Mouse (Mus musculus) layer of hippocampus, adult 2 months (tissue): ENCODE measurements at regions not wholly inside any gene's neighbourhood (a gene's known extent, or its start where the extent isn't known, plus 50 kb on each side); places are given as distances from the start of the nearest gene placed in this dataset.

Experiments
- DNase-seq, 2 experiments: peaks; one replicate each; pipeline ENCODE4 v3.0.0; 2022; ENCODE audit warnings: low spot score in 2 of 2
- H3K27ac ChIP-seq: fragments of 200-600 bp; 2 replicates; pipeline ENCODE4 v1.8.1; 2022
- H3K4me3 ChIP-seq: fragments of 200-600 bp; 2 replicates; pipeline ENCODE4 v1.8.1; 2022; ENCODE audit warnings: mild to moderate bottlenecking
- CTCF ChIP-seq: fragments of 200-600 bp; conservative IDR thresholded peaks from 2 replicates; pipeline ENCODE4 v1.8.1; 2022; ENCODE audit warnings: antibody characterized with exemption, mild to moderate bottlenecking, moderate library complexity

GRCm38 (mm10) chr1:99369776-99370175 is 402.8 kb upstream of the Cntnap5b start:
- Histone ChIP-seq H3K4me3 (no peak overlapping the region), H3K27ac (no peak overlapping the region)
- peak; percentile 13 to 22 for DNase-seq
- TF ChIP-seq CTCF, result no peak

GRCm38 (mm10) chr1:99370346-99370940 is 402.1 kb upstream of the Cntnap5b start:
- Histone ChIP-seq H3K27ac (0 out of 2 replicates have a peak overlapping the region, but pooled peaks have one; percentile 2), H3K4me3 (no peak overlapping the region)
- DNase-seq, result peak; percentile 10 to 12
- no peak for TF ChIP-seq CTCF

GRCm38 (mm10) chr1:99395813-99396212 is 376.8 kb upstream of the Cntnap5b start:
- H3K4me3 ChIP-seq, result no peak overlapping the region
- no peak for DNase-seq
- no peak overlapping the region for H3K27ac ChIP-seq
- TF ChIP-seq CTCF, result no peak
